Mouse (Mus musculus) C2C12 (cell line): ENCODE measurements around the gene Atp6v1f. TPM values are rescaled to one million over a fixed set of nuclear protein-coding genes. Genes with fewer than 3 reads are reported as not detected.

Source experiments
- H3K27me3 ChIP-seq: one replicate; pipeline ENCODE4 v1.6.1; 2011; ENCODE audit not compliant: control insufficient read depth, insufficient read depth, insufficient read length
- H3K36me3 ChIP-seq: one replicate; pipeline ENCODE4 v1.6.1; 2011; ENCODE audit not compliant: control insufficient read depth, insufficient read depth
- H3K4me3 ChIP-seq: one replicate; pipeline ENCODE4 v1.5.1; 2011; ENCODE audit warnings: mild to moderate bottlenecking, control low read depth; ENCODE audit not compliant: poor library complexity, insufficient read depth, severe bottlenecking
- H3K79me2 ChIP-seq: one replicate; pipeline ENCODE4 v1.6.1; 2011; ENCODE audit not compliant: control insufficient read depth, insufficient read depth
- H3K79me3 ChIP-seq: one replicate; pipeline ENCODE4 v1.6.1; 2011; ENCODE audit warnings: low read depth, control low read depth
- H3ac ChIP-seq: one replicate; pipeline ENCODE3; 2011; ENCODE audit warnings: low read depth; ENCODE audit not compliant: control insufficient read depth, insufficient read length
- CEBPB ChIP-seq: IDR thresholded peaks from one replicate; pipeline ENCODE4 v1.6.1; 2011; ENCODE audit warnings: low read depth, mild to moderate bottlenecking, control low read depth, moderate library complexity
- CTCF ChIP-seq: IDR thresholded peaks from one replicate; pipeline ENCODE4 v1.5.1; 2011; ENCODE audit not compliant: control insufficient read depth, insufficient read depth, insufficient read length
- FOSL1 ChIP-seq: IDR thresholded peaks from one replicate; pipeline ENCODE4 v1.8.0; 2011; ENCODE audit warnings: mild to moderate bottlenecking, low read length; ENCODE audit not compliant: poor library complexity, insufficient read depth, severe bottlenecking
- MAX ChIP-seq: IDR thresholded peaks from one replicate; pipeline ENCODE4 v1.6.1; 2011; ENCODE audit warnings: mild to moderate bottlenecking, control low read depth
- MYOD1 ChIP-seq: IDR thresholded peaks from one replicate; pipeline ENCODE4 v1.6.1; 2011; ENCODE audit warnings: low read depth; ENCODE audit not compliant: control insufficient read depth, insufficient read length
- MYOG ChIP-seq: IDR thresholded peaks from one replicate; pipeline ENCODE4 v1.6.1; 2011; ENCODE audit not compliant: control insufficient read depth, insufficient read length; ENCODE audit errors: extremely low read depth
- USF1 ChIP-seq: IDR thresholded peaks from one replicate; pipeline ENCODE4 v1.6.1; 2011; ENCODE audit warnings: low read depth, mild to moderate bottlenecking, control low read depth, moderate library complexity
- long read RNA-seq, 2 experiments: library from polyadenylated mRNA; unstranded; transcript quantifications; one replicate each; pipeline ENCODE4 v2.0.0; 2019 to 2020
- polyA plus RNA-seq: library from polyadenylated mRNA; unstranded; fragments of >200 nt; fragmentation: generic; extraction: Trizol; gene quantifications from one replicate; pipeline ENCODE4 v1.2.1, GENCODE M21; 2012; ENCODE audit warnings: missing spikeins

Gene Atp6v1f
- polyA plus RNA-seq, result 210 TPM
- long read RNA-seq, experiment 1, transcript Atp6v1f-201 (2 exons, 703 nt), result major isoform, 98 of 106 reads
- long read RNA-seq, experiment 1, partial matches to known transcripts, result 0 of 106 reads
- long read RNA-seq, experiment 1, other reads (novel, unspliced or antisense), result 8 of 106 reads
- long read RNA-seq, experiment 2, transcript Atp6v1f-201 (2 exons, 703 nt), result major isoform, 6 of 8 reads
- long read RNA-seq, experiment 2, partial matches to known transcripts, result 0 of 8 reads
- long read RNA-seq, experiment 2, other reads (novel, unspliced or antisense), result 2 of 8 reads

GRCm38 (mm10) chr6:29467583-29468354 is at the start of gene Atp6v1f:
Atp6v1f (plus strand) TSS chr6:29467718.
- peak within 1 kb of the TSS; percentile 84 for H3K4me3 ChIP-seq
- TF ChIP-seq CEBPB, result peak; percentile 99
- no peak for TF ChIP-seq MYOD1
- peak; percentile 26 for TF ChIP-seq MAX
- peak; percentile 87 for TF ChIP-seq USF1
- TF ChIP-seq CTCF, result no peak
- H3ac ChIP-seq, result peak within 1 kb of the TSS; percentile 78
- peaks cover 3% of the 10 kb centered on the region for H3K36me3 ChIP-seq
- H3K79me2 ChIP-seq, result peaks cover 14% of the 10 kb centered on the region
- no peaks in the 10 kb centered on the region for H3K27me3 ChIP-seq
- H3K79me3 ChIP-seq, result peaks cover 2% of the 10 kb centered on the region

- Histone ChIP-seq H3K79me2 (no peaks in the 10 kb centered on the region), H3K79me3 (no peaks in the 10 kb centered on the region), H3K4me3 (no peak overlapping the region), H3ac (no peak overlapping the region), H3K27me3 (no peaks in the 10 kb centered on the region), H3K36me3 (no peaks in the 10 kb centered on the region)
- no peak for TF ChIP-seq MYOD1
- TF ChIP-seq MAX, result no peak
- no peak for TF ChIP-seq FOSL1
- TF ChIP-seq MYOG, result no peak
- TF ChIP-seq CTCF, result no peak
- TF ChIP-seq CEBPB, result no peak
- no peak for TF ChIP-seq USF1
Observed at GRCm38 (mm10) chr6:29420596-29420995, 46.9 kb upstream of the Atp6v1f start.

GRCm38 (mm10) chr6:29425118-29425517 is 42.4 kb upstream of the Atp6v1f start:
- no peak overlapping the region for H3K4me3 ChIP-seq
- no peaks in the 10 kb centered on the region for H3K79me3 ChIP-seq
- TF ChIP-seq MAX (no peak), CTCF (no peak), MYOD1 (no peak), FOSL1 (no peak), CEBPB (no peak), USF1 (no peak), MYOG (no peak)
- H3ac ChIP-seq, result no peak overlapping the region
- no peaks in the 10 kb centered on the region for H3K79me2 ChIP-seq
- H3K36me3 ChIP-seq, result no peaks in the 10 kb centered on the region
- H3K27me3 ChIP-seq, result no peaks in the 10 kb centered on the region

- TF ChIP-seq FOSL1 (no peak), MYOG (no peak), CTCF (no peak), MAX (no peak), CEBPB (no peak), USF1 (no peak), MYOD1 (no peak)
Observed at GRCm38 (mm10) chr6:29426331-29426730, 41.2 kb upstream of the Atp6v1f start.

GRCm38 (mm10) chr6:29428171-29428570 is 39.3 kb upstream of the Atp6v1f start:
- TF ChIP-seq MAX (no peak), MYOG (no peak), CTCF (no peak), MYOD1 (no peak), CEBPB (no peak), USF1 (no peak), FOSL1 (no peak)
- no peaks in the 10 kb centered on the region for H3K36me3 ChIP-seq
- H3K79me2 ChIP-seq, result peaks cover under 1% of the 10 kb centered on the region
- H3K79me3 ChIP-seq, result no peaks in the 10 kb centered on the region
- H3K27me3 ChIP-seq, result no peaks in the 10 kb centered on the region
- no peak overlapping the region for H3ac ChIP-seq
- H3K4me3 ChIP-seq, result no peak overlapping the region

More at GRCm38 (mm10) chr6:29426331-29426730, 41.2 kb upstream of the Atp6v1f start:
- H3ac ChIP-seq, result no peak overlapping the region
- H3K79me2 ChIP-seq, result no peaks in the 10 kb centered on the region
- H3K27me3 ChIP-seq, result no peaks in the 10 kb centered on the region
- no peaks in the 10 kb centered on the region for H3K79me3 ChIP-seq
- no peaks in the 10 kb centered on the region for H3K36me3 ChIP-seq
- H3K4me3 ChIP-seq, result no peak overlapping the region
